Mouse (Mus musculus) forebrain, embryonic 16.5 days (tissue): ENCODE measurements around the gene Nab2. TPM values are rescaled to one million over a fixed set of nuclear protein-coding genes. Genes with fewer than 3 reads are reported as not detected.
A peak's percentile ranks its signal among the peaks of the same experiment; 100 is the strongest.

Source experiments
- ATAC-seq: fragments of 200-750 bp; cut with Nextera tagmentation; 2 replicates; pipeline ENCODE4 v1.8.0; 2017; ENCODE audit warnings: mild to moderate bottlenecking, moderate library complexity
- H3K27ac ChIP-seq: fragments of 300-500 bp; sonication (generic); 2 replicates; pipeline ENCODE4 v1.5.1; 2014; ENCODE audit warnings: low read length, control low read depth
- H3K27me3 ChIP-seq: fragments of 300-500 bp; sonication (generic); replicated peaks from 2 replicates; pipeline ENCODE4 v1.6.1; 2014; ENCODE audit warnings: low read length; ENCODE audit not compliant: control insufficient read depth, insufficient read depth
- H3K36me3 ChIP-seq: fragments of 300-500 bp; sonication (generic); 2 replicates; pipeline ENCODE4 v1.6.1; 2014; ENCODE audit not compliant: control insufficient read depth, insufficient read depth
- H3K4me1 ChIP-seq: fragments of 300-500 bp; sonication (generic); replicated peaks from 2 replicates; pipeline ENCODE4 v1.6.1; 2014; ENCODE audit warnings: low read length; ENCODE audit not compliant: control insufficient read depth, insufficient read depth
- H3K4me2 ChIP-seq: fragments of 300-500 bp; sonication (generic); 2 replicates; pipeline ENCODE4 v1.6.1; 2014; ENCODE audit warnings: mild to moderate bottlenecking, low read length, control low read depth
- H3K4me3 ChIP-seq: fragments of 300-500 bp; sonication (generic); replicated peaks from 2 replicates; pipeline ENCODE4 v1.5.1; 2014; ENCODE audit warnings: mild to moderate bottlenecking, low read length, control low read depth
- H3K9ac ChIP-seq: fragments of 300-500 bp; sonication (generic); replicated peaks from 2 replicates; pipeline ENCODE4 v1.6.1; 2014; ENCODE audit warnings: low read depth, low read length, control low read depth
- H3K9me3 ChIP-seq: fragments of 300-500 bp; sonication (generic); 2 replicates; pipeline ENCODE4 v1.6.1; 2016; ENCODE audit warnings: low read length; ENCODE audit not compliant: control insufficient read depth
- WGBS: fragments of 180-500 bp; shearing (Covaris S2); extraction: QIAGEN DNeasy Blood & Tissue Kit; methylation state at CpG from one replicate; pipeline ENCODE4 v1.1.7; 2014; 5-methylcytosine and 5-hydroxymethylcytosine counted together
- polyA plus RNA-seq: library from polyadenylated mRNA; unstranded; fragments of >200 nt; fragmentation: Nextera tagmentation; extraction: Ambion mirVana; gene quantifications from 2 replicates; pipeline ENCODE4 v1.2.1, GENCODE M21; 2015

Nab2 gene
- polyA plus RNA-seq, 1 experiment from 2014 or later, result 3.9 TPM

DNA sequence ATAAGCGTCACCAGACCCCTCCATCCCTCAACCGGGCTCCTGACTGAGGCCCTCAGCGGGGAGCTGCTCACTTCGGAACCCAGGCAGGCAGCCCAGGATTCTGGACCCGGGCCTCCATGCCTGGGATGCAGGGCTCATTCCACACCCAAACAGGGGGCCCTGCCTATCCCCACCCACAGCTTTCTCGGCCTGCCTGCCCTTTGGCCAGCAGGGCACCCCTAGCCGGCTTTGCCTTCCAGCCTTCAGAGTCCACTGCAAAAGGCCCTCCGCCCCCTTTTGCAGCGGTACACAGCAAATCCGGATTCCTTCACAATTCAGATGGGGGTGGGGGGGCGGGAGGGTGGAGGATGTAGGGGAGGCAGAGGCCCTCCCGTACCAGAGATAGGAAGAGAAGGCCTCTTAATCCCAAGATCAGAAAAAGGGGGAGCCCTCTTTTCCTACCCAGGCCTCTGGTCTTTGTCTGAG is 48.4 kb downstream of the Nab2 start:
- no peaks in the 10 kb centered on the region for H3K36me3 ChIP-seq
- H3K4me3 ChIP-seq, result peak overlapping the region; percentile 93
- peak overlapping the region; percentile 90 for H3K27ac ChIP-seq
- no peaks in the 10 kb centered on the region for H3K9me3 ChIP-seq
- H3K27me3 ChIP-seq, result no peaks in the 10 kb centered on the region
- peaks cover 54% of the 10 kb centered on the region for H3K4me1 ChIP-seq
- peak; percentile 0; the same call in 1 of the 2 replicates for ATAC-seq
- WGBS, result 0% methylated on average over 12 of the region's 12 CpGs
- peak overlapping the region; percentile 92 for H3K9ac ChIP-seq
- peak overlapping the region; percentile 76 for H3K4me2 ChIP-seq

DNA sequence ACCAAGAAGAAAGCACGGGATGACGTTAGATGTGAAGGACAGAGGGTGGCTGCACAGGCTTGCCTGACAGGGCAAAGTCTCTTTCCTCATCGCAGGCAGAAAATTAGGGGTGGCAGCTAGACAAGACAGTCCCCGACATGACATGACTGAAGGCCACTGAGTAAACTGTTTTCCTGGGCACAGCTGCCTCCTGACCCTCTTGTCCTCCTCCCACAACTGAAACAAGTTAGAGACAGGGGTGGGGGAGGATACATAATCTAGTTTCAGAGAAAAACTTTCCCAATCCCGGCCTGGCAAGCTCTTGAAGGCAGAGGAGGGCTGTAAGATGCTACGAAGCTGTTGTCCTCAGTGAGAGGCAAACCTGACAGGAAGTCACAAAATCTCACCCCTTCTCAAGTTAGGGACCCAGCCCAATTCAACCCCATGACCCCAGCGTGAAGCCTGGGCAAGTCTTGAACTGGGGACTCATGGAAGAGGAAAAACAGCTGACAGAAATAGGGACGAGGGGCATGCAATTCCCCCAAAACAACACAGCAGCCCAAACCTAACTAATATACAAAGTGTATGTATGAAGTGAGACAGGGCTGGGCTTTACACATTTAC is 49.1 kb downstream of the Nab2 start:
- Histone ChIP-seq H3K4me3 (peak overlapping the region; percentile 93), H3K9ac (peak overlapping the region; percentile 92), H3K36me3 (no peaks in the 10 kb centered on the region), H3K4me2 (peak overlapping the region; percentile 76), H3K9me3 (no peaks in the 10 kb centered on the region), H3K4me1 (peaks cover 62% of the 10 kb centered on the region), H3K27ac (no peak overlapping the region), H3K27me3 (no peaks in the 10 kb centered on the region)
- WGBS, result 36% methylated on average over 8 of the region's 8 CpGs
- ATAC-seq, result no peak

DNA sequence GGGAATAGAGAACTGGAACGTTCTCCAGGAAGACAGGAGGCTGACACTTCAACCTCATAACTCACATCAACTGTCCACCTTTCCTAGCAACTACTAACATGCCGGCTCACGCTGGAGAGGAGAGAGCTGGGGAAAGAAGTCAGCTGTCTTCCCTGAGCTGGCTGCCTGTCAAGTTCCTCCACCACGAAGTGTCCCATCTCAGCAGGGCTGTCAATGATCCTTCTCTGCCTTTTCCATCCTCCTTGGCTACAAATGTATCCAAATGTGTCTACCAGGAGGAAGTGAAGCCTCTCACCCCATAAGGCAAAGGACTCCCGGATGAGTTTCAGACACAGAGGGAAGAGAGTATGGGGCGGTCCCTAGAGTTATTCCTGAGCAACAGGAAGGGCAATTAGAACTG is 50.2 kb downstream of the Nab2 start:
- Histone ChIP-seq H3K4me2 (peak overlapping the region; percentile 76), H3K36me3 (no peaks in the 10 kb centered on the region), H3K9ac (no peak overlapping the region), H3K27me3 (no peaks in the 10 kb centered on the region), H3K4me3 (no peak overlapping the region), H3K27ac (no peak overlapping the region), H3K9me3 (no peaks in the 10 kb centered on the region), H3K4me1 (peaks cover 66% of the 10 kb centered on the region)
- 55% methylated on average over 6 of the region's 6 CpGs for WGBS
- ATAC-seq, result no peak

DNA sequence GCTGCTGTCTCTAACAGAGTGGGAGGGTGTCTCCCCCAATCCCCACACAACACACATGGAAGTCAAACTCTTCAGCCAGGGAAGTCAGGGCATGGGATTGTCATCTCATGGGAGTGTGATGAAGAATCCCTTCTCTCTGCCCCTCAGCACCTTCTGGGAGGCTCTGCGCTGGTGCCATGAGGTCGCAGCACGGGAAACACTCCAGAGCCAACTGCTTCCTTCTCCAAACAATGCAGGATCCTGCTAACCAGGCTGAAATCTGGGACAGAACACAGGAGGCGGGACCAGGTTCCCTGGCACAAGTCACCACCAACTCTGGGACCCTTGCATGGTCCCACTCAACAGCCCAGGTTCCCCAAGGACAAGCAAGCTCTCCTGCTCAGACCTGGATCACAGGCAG is 51.1 kb downstream of the Nab2 start:
- H3K9ac ChIP-seq, result peak overlapping the region; percentile 24
- ATAC-seq, result no peak
- H3K4me3 ChIP-seq, result no peak overlapping the region
- H3K27me3 ChIP-seq, result no peaks in the 10 kb centered on the region
- no peak overlapping the region for H3K4me2 ChIP-seq
- H3K4me1 ChIP-seq, result peaks cover 65% of the 10 kb centered on the region
- H3K27ac ChIP-seq, result no peak overlapping the region
- peaks cover 2% of the 10 kb centered on the region; the same call in 1 of the 2 replicates for H3K36me3 ChIP-seq
- WGBS, result 69% methylated on average over 4 of the region's 4 CpGs
- no peaks in the 10 kb centered on the region for H3K9me3 ChIP-seq

DNA sequence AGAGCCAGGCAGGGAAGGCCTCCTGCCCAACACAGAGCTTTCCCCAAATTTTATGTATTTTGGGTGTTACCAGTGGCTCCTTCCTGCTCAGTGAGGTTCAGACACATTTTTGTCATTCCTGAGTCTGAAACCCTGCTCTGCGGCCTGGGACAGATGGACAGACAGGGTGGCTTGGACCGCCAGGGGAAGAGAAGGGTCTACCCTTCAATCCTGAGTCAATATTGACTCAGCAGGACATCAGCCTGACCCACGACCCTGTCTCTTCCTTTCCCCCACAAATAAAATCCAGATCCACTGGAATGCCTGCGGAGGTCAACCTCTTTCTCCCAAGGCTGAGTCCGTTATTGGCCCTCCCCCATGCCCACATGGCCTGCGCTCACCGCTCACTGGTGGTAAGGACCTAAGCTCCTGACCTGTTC is 52.1 kb downstream of the Nab2 start:
- Histone ChIP-seq H3K9ac (no peak overlapping the region), H3K27ac (no peak overlapping the region)
- 63% methylated on average over 7 of the region's 7 CpGs for WGBS

DNA sequence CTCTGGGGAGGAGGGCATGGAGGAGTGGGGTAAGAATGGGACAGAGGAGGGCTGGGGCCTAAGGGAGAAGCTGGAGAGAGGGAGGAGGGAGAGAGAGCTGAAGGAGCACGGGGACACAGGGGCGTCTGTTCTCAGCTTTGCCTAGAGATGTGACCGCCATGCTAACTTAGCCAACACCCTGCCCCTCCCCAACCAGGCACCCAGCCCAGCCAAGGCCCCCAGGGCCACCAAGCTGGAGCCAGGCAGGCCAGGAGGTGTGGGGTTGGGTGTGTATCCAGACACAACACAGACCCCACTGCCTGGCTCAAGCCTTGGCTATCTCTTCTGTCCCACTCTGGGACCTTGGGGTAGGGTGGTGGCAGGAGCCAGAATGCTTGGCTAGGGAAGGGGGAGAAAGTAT is 52.8 kb downstream of the Nab2 start:
- peaks cover 16% of the 10 kb centered on the region for H3K36me3 ChIP-seq
- no peak overlapping the region for H3K4me3 ChIP-seq
- H3K4me2 ChIP-seq, result no peak overlapping the region
- 62% methylated on average over 3 of the region's 3 CpGs for WGBS
- ATAC-seq, result no peak; the same call in 1 of the 2 replicates
- no peak overlapping the region for H3K9ac ChIP-seq
- no peaks in the 10 kb centered on the region for H3K9me3 ChIP-seq
- H3K27ac ChIP-seq, result peak overlapping the region; percentile 37
- no peaks in the 10 kb centered on the region for H3K27me3 ChIP-seq
- peaks cover 57% of the 10 kb centered on the region for H3K4me1 ChIP-seq

More for the DNA sequence above, 52.1 kb downstream of the Nab2 start:
- Histone ChIP-seq H3K4me3 (no peak overlapping the region), H3K27me3 (no peaks in the 10 kb centered on the region), H3K4me2 (no peak overlapping the region), H3K4me1 (peaks cover 57% of the 10 kb centered on the region), H3K9me3 (no peaks in the 10 kb centered on the region), H3K36me3 (peaks cover 13% of the 10 kb centered on the region)
- no peak for ATAC-seq

DNA sequence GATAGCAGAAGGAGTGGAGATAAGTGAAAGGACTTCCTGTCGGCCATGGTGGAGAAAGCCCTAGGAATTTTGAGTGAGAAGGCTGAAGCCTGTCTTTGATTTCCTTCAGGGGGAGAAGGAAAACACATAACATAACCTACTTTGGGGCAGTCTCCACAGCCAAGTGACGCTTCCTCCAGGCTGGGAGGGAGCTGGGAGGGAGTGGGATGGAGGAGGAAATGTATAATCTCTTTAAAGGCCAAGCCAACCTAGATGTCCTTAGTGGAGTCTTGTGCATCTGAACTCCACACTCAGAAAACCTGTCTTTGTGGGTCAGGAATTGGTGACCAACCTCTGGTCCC is 53.4 kb downstream of the Nab2 start:
- Histone ChIP-seq H3K4me1 (peaks cover 57% of the 10 kb centered on the region), H3K27ac (peak overlapping the region; percentile 37; the same call in 1 of the 2 replicates), H3K4me3 (no peak overlapping the region), H3K36me3 (peaks cover 22% of the 10 kb centered on the region), H3K27me3 (no peaks in the 10 kb centered on the region), H3K9ac (no peak overlapping the region; the same call in 1 of the 2 replicates), H3K4me2 (no peak overlapping the region), H3K9me3 (no peaks in the 10 kb centered on the region)
- WGBS, result 56% methylated on average over 2 of the region's 2 CpGs
- ATAC-seq, result no peak

DNA sequence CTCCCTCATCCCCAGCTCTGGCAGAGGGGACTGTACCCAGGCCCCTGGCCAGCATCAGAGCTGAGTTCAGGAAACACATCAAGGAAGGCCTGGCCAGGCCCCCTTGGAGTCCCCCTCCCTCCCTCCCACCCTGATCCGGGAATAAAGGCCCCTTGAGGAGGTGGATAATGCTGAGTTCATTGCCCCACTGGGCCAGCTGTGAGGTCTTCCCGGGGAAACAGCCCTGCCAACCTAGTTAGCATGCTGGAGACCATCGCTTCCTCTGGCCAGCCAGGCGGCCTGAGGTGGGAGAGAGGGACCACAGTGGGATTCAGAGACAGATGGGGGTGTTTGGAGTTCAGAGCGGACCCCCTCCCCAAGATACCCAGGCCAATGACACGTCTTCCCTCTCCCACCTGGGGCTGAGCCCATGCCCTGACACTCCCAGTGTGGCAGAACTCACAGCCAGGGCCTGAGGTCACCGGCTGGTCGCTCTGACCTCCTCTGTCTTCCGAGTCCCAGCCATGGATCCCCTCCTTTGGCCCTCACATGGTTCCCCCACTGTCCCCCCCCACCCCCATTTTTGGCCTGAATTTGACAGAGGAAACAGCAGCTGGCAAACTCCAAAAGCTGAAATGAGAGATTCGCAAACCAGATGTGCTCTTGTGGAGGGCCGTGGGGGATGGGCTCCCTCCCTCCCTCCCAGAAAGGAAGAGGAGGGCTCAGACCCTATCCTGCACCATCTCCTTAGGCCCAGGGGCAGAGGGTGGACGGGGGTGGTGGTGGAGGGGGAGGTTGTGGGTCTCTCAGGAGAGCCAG is 53.9 kb downstream of the Nab2 start:
- peak; percentile 64 for ATAC-seq
- 31% methylated on average over 12 of the region's 12 CpGs for WGBS
- H3K36me3 ChIP-seq, result peaks cover 28% of the 10 kb centered on the region
- H3K9me3 ChIP-seq, result no peaks in the 10 kb centered on the region
- no peak overlapping the region for H3K4me2 ChIP-seq
- no peak overlapping the region for H3K9ac ChIP-seq
- peaks cover 56% of the 10 kb centered on the region for H3K4me1 ChIP-seq
- H3K27me3 ChIP-seq, result no peaks in the 10 kb centered on the region
- no peak overlapping the region for H3K4me3 ChIP-seq
- H3K27ac ChIP-seq, result peak overlapping the region; percentile 6

DNA sequence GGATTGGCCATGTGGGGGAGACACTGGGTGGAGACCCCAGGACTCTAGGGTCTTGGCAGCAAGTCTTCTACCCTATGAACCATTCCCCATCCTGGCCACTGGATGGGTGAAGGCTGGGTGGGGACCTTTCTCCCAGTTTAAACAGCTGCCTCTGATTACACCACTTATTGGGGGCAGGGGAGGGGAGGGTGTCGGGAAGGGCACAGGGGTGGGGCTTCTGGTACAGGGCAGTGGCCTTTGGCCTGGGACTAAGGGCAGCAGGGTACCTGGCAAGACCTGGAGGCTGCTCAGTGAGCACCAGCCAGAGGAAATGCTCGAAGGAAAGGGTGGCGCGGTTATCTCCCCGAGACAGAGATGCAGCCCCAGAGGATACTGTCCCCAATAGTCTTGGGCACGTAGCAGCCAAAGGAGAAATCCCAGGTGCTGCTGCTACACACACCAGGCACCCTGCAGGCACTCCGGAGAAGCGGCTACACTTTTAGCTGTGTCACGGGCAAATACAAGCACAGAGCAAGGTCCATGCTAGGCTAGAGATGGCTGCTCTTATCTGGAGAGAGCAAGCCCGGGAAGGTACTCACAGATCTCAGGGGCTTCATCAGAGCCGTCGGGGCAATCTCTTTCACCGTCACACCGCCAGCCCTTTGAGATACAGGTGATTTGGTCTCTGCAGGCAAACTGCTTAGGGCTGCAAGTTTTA is 56.1 kb downstream of the Nab2 start:
- no peak overlapping the region for H3K4me2 ChIP-seq
- H3K4me1 ChIP-seq, result peaks cover 34% of the 10 kb centered on the region
- 96% methylated on average over 14 of the region's 14 CpGs for WGBS
- ATAC-seq, result no peak
- H3K9ac ChIP-seq, result no peak overlapping the region
- H3K9me3 ChIP-seq, result no peaks in the 10 kb centered on the region
- peaks cover 33% of the 10 kb centered on the region for H3K36me3 ChIP-seq
- H3K27ac ChIP-seq, result no peak overlapping the region
- H3K27me3 ChIP-seq, result no peaks in the 10 kb centered on the region
- H3K4me3 ChIP-seq, result no peak overlapping the region
